ENCODE assay signal across 7 mouse cellular contexts in the genomic region with DNA sequence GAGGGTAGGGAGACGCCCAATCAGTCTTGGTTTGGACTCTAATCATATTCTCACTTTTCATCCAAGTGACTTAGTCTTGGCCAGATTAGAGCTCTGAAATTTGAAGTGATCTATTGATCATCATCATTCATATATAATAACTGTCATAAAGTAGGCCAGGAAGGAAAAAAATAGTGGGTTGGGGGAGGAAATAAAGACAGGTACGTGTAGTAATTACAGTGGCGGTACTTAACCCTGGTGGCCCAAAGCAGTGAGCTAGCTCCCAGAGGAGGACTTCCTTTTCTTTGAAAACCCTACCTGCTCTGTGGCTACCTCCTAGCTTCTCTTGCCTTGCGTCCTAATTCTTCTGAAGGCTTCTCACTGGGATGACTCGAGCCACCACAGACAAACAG. TPM values are rescaled to one million over a fixed set of nuclear protein-coding genes. Genes with fewer than 3 reads are reported as not detected.
DNase-seq lines count a peak whose midpoint lies in the region; ATAC-seq and TF ChIP-seq lines count a peak whose summit lies in the region.

No protein-coding gene starts in this region.

- H3K27me3 ChIP-seq in thymus, adult 2 months (ENCODE audit: control insufficient read depth, insufficient read depth, low read length), result no peaks in the 10 kb centered on the region
- no peaks in the 10 kb centered on the region for H3K27me3 ChIP-seq in limb, embryonic 13.5 days
- no peaks in the 10 kb centered on the region for H3K27me3 ChIP-seq in stomach, embryonic 16.5 days (ENCODE audit: control insufficient read depth, insufficient read depth, low read length)

- H3K4me2 ChIP-seq in limb, embryonic 13.5 days (replicated peaks), result peak overlapping the region; percentile 82
- peak overlapping the region; percentile 82 for H3K4me2 ChIP-seq in stomach, embryonic 16.5 days (ENCODE audit: low read depth, low read length)

- TF ChIP-seq CTCF in thymus, adult 2 months (IDR thresholded peaks at IDR 0.05; ENCODE audit: borderline replicate concordance, control insufficient read depth, extremely low read depth, insufficient read depth, low read length, poor library complexity), result no peak
- no peak for TF ChIP-seq CTCF in embryonic fibroblast, embryonic 13.5 days (IDR thresholded peaks at IDR 0.05; ENCODE audit: borderline replicate concordance, insufficient read depth, low read length)

- H3K4me3 ChIP-seq in thymus, adult 2 months (ENCODE audit: control insufficient read depth, insufficient read depth, low read length), result peak overlapping the region; percentile 17; the same call in 1 of the 2 replicates
- H3K4me3 ChIP-seq in embryonic fibroblast, embryonic 13.5 days (ENCODE audit: insufficient read depth, low read length), result peak overlapping the region; percentile 86
- H3K4me3 ChIP-seq in limb, embryonic 13.5 days, result peak overlapping the region; percentile 63
- H3K4me3 ChIP-seq in stomach, embryonic 16.5 days (replicated peaks; ENCODE audit: low read length), result peak overlapping the region; percentile 99

- DNase-seq in thymus, adult 2 months, result no peak
- no peak for DNase-seq in thymus, postnatal 10 days (ENCODE audit: low spot score in 2 of 2)
- no peak for DNase-seq in layer of hippocampus, postnatal 36 days
- DNase-seq in adrenal gland, postnatal 36 days, result no peak

- no peak for TF ChIP-seq POLR2A in thymus, adult 2 months (IDR thresholded peaks at IDR 0.05; ENCODE audit: control insufficient read depth, extremely low read depth, insufficient read depth, low read length, poor library complexity)
- no peak for TF ChIP-seq POLR2A in embryonic fibroblast, embryonic 13.5 days (IDR thresholded peaks at IDR 0.05; ENCODE audit: low read depth, low read length)

- peak overlapping the region; percentile 87 for H3K9ac ChIP-seq in limb, embryonic 13.5 days
- peak overlapping the region; percentile 97 for H3K9ac ChIP-seq in stomach, embryonic 16.5 days (ENCODE audit: low read length)

- ATAC-seq in limb, embryonic 13.5 days (ENCODE audit: low FRiP score, low read depth), result no peak
- ATAC-seq in stomach, embryonic 16.5 days (ENCODE audit: insufficient read depth, low FRiP score), result no peak

- 3% methylated on average over 5 of the region's 5 CpGs for WGBS in thymus, adult 2 months
- WGBS in limb, embryonic 13.5 days, result 9% methylated on average over 5 of the region's 5 CpGs
- WGBS in stomach, embryonic 16.5 days, result 5% methylated on average over 5 of the region's 5 CpGs

- H3K9me3 ChIP-seq in limb, embryonic 13.5 days, result no peaks in the 10 kb centered on the region
- no peaks in the 10 kb centered on the region for H3K9me3 ChIP-seq in stomach, embryonic 16.5 days (replicated peaks; ENCODE audit: control insufficient read depth, low read length)

- no peak overlapping the region for H3K27ac ChIP-seq in thymus, adult 2 months (ENCODE audit: control insufficient read depth, insufficient read depth, low read length)
- H3K27ac ChIP-seq in embryonic fibroblast, embryonic 13.5 days (ENCODE audit: insufficient read depth, low read length), result peak overlapping the region; percentile 97
- 0 out of 2 replicates have a peak overlapping the region, but pooled peaks have one; percentile 93 for H3K27ac ChIP-seq in limb, embryonic 13.5 days
- H3K27ac ChIP-seq in stomach, embryonic 16.5 days (ENCODE audit: low read length), result peak overlapping the region; percentile 96

- H3K4me1 ChIP-seq in thymus, adult 2 months (replicated peaks; ENCODE audit: control insufficient read depth, insufficient read depth, low read length), result peaks cover 8% of the 10 kb centered on the region
- H3K4me1 ChIP-seq in embryonic fibroblast, embryonic 13.5 days (ENCODE audit: control insufficient read depth, insufficient read depth, low read length), result peaks cover 2% of the 10 kb centered on the region; the same call in 1 of the 2 replicates
- H3K4me1 ChIP-seq in limb, embryonic 13.5 days, result peaks cover 25% of the 10 kb centered on the region
- H3K4me1 ChIP-seq in stomach, embryonic 16.5 days (ENCODE audit: control insufficient read depth, insufficient read depth, low read length), result peaks cover 30% of the 10 kb centered on the region

- H3K36me3 ChIP-seq in thymus, adult 2 months (ENCODE audit: control insufficient read depth, insufficient read depth, low read length), result peaks cover 23% of the 10 kb centered on the region
- peaks cover 18% of the 10 kb centered on the region for H3K36me3 ChIP-seq in limb, embryonic 13.5 days
- H3K36me3 ChIP-seq in stomach, embryonic 16.5 days (ENCODE audit: control insufficient read depth, insufficient read depth, low read length), result 0 out of 2 replicates have a peak, but pooled peaks cover 2% of the 10 kb centered on the region

RNA-seq across cellular contexts. Expression of a gene that starts 1.2 kb away (rescaled TPM):
- 358 and 374 TPM in 2 replicates for polyA plus RNA-seq in thymus, adult 2 months (2012; rRNA removed)
- 303 and 362 TPM in 2 replicates for polyA plus RNA-seq in embryonic fibroblast, embryonic 13.5 days (2011; ENCODE audit: insufficient read length, low read depth, missing spikeins)
- 947 and 968 TPM in 2 replicates for polyA plus RNA-seq in limb, embryonic 13.5 days (2015; fragmentation: Nextera tagmentation; extraction: Ambion mirVana)
- 885 and 955 TPM in 2 replicates for polyA plus RNA-seq in stomach, embryonic 16.5 days (2015; fragmentation: Nextera tagmentation; extraction: Ambion mirVana)
- total RNA-seq in layer of hippocampus, postnatal 36 days (2021), result 10 to 100 TPM; 44.8 to 53.1 TPM
- 100 to 1,000 TPM; 250 to 253 TPM for total RNA-seq in adrenal gland, postnatal 36 days (2021)

RNA-seq across cellular contexts. Expression of a gene that starts 1.3 kb away (rescaled TPM):
- 1.9 and 2.5 TPM in 2 replicates for polyA plus RNA-seq in thymus, adult 2 months (2012; rRNA removed)
- 4.6 and 6.1 TPM in 2 replicates for polyA plus RNA-seq in embryonic fibroblast, embryonic 13.5 days (2011; ENCODE audit: insufficient read length, low read depth, missing spikeins)
- 9.1 and 10.8 TPM in 2 replicates for polyA plus RNA-seq in limb, embryonic 13.5 days (2015; fragmentation: Nextera tagmentation; extraction: Ambion mirVana)
- 3.1 and 4.1 TPM in 2 replicates for polyA plus RNA-seq in stomach, embryonic 16.5 days (2015; fragmentation: Nextera tagmentation; extraction: Ambion mirVana)
- total RNA-seq in layer of hippocampus, postnatal 36 days (2021), result 1 to 10 TPM; 2.8 to 3.3 TPM
- total RNA-seq in adrenal gland, postnatal 36 days (2021), result 1 to 10 TPM; 3.9 to 4.6 TPM

RNA-seq across cellular contexts. Expression of a gene that starts 20.4 kb away (rescaled TPM):
- polyA plus RNA-seq in thymus, adult 2 months (2012; rRNA removed), result 18.6 and 19.0 TPM in 2 replicates
- polyA plus RNA-seq in embryonic fibroblast, embryonic 13.5 days (2011; ENCODE audit: insufficient read length, low read depth, missing spikeins), result 27.2 and 33.7 TPM in 2 replicates
- 52.8 and 56.1 TPM in 2 replicates for polyA plus RNA-seq in limb, embryonic 13.5 days (2015; fragmentation: Nextera tagmentation; extraction: Ambion mirVana)
- polyA plus RNA-seq in stomach, embryonic 16.5 days (2015; fragmentation: Nextera tagmentation; extraction: Ambion mirVana), result 42.3 and 45.0 TPM in 2 replicates
- 10 to 100 TPM; 18.0 to 18.2 TPM for total RNA-seq in layer of hippocampus, postnatal 36 days (2021)
- 10 to 100 TPM; 25.8 to 29.6 TPM for total RNA-seq in adrenal gland, postnatal 36 days (2021)

RNA-seq across cellular contexts. Expression of a gene that starts 51.2 kb away (rescaled TPM):
- 2.0 and 2.5 TPM in 2 replicates for polyA plus RNA-seq in thymus, adult 2 months (2012; rRNA removed)
- 13.6 and 18.5 TPM in 2 replicates for polyA plus RNA-seq in embryonic fibroblast, embryonic 13.5 days (2011; ENCODE audit: insufficient read length, low read depth, missing spikeins)
- polyA plus RNA-seq in limb, embryonic 13.5 days (2015; fragmentation: Nextera tagmentation; extraction: Ambion mirVana), result 8.5 and 8.7 TPM in 2 replicates
- 11.5 and 12.7 TPM in 2 replicates for polyA plus RNA-seq in stomach, embryonic 16.5 days (2015; fragmentation: Nextera tagmentation; extraction: Ambion mirVana)
- total RNA-seq in layer of hippocampus, postnatal 36 days (2021), result 1 to 10 TPM; 7.1 to 8.7 TPM
- total RNA-seq in adrenal gland, postnatal 36 days (2021), result 10 to 100 TPM in 1 of 2 experiments, 1 to 10 TPM in 1; 8.1 to 12.3 TPM

Comparison
In these comparisons a context has a peak if more than half of its experiments do, and no peak if none do; other contexts are left out.
1. H3K4me3 ChIP-seq: peak in every context shown above with its lines; median percentile 99 in stomach, embryonic 16.5 days; 86 in embryonic fibroblast, embryonic 13.5 days; 63 in limb, embryonic 13.5 days; 17 in thymus, adult 2 months.